Mouse (Mus musculus): ENCODE results near the gene Smpd4.
"Not testable (repeated sequence)": the region's sequence is repeated elsewhere in the genome, so short reads cannot be mapped to it uniquely, and the experiment has no call there.

Smpd4 gene

GRCm38 (mm10) chr16:17619198-17620105 lies at the start of gene Smpd4:
Gene Smpd4 (plus strand): TSS chr16:17619354.
- DNase-seq (ENCODE audit: low spot score in 2 of 2): peak; percentile 89 to 96

GRCm38 (mm10) chr16:17575870-17576824 lies 43.0 kb upstream of the Smpd4 start:
- no peak for DNase-seq (ENCODE audit: low spot score in 2 of 2)

- no peak for DNase-seq (ENCODE audit: low spot score in 2 of 2)
Measured at GRCm38 (mm10) chr16:17576825-17577215, 42.3 kb upstream of the Smpd4 start.

- DNase-seq (ENCODE audit: low spot score in 2 of 2): no peak
Measured at GRCm38 (mm10) chr16:17583064-17583463, 36.1 kb upstream of the Smpd4 start, which contains the start of gene Slc7a4. Gene Slc7a4 (minus strand): TSS chr16:17583214.

GRCm38 (mm10) chr16:17584555-17584954 lies 34.6 kb upstream of the Smpd4 start:
- DNase-seq (ENCODE audit: low spot score in 2 of 2): no peak

GRCm38 (mm10) chr16:17590731-17591130 lies 28.4 kb upstream of the Smpd4 start:
- no peak for DNase-seq (ENCODE audit: low spot score in 2 of 2)

- DNase-seq (ENCODE audit: low spot score in 2 of 2): no peak
Measured at GRCm38 (mm10) chr16:17600944-17601562, 18.1 kb upstream of the Smpd4 start.

GRCm38 (mm10) chr16:17604941-17605340 lies 14.2 kb upstream of the Smpd4 start:
- no peak for DNase-seq (ENCODE audit: low spot score in 2 of 2)

- no peak for DNase-seq (ENCODE audit: low spot score in 2 of 2)
Measured at GRCm38 (mm10) chr16:17605684-17606083, 13.5 kb upstream of the Smpd4 start.

GRCm38 (mm10) chr16:17611383-17611782 lies 7.8 kb upstream of the Smpd4 start:
- no peak for DNase-seq (ENCODE audit: low spot score in 2 of 2)

GRCm38 (mm10) chr16:17614740-17615139 lies 4.4 kb upstream of the Smpd4 start:
- DNase-seq (ENCODE audit: low spot score in 2 of 2): not testable (repeated sequence)

GRCm38 (mm10) chr16:17616212-17616611 lies 2.9 kb upstream of the Smpd4 start:
- DNase-seq (ENCODE audit: low spot score in 2 of 2): no peak

- DNase-seq (ENCODE audit: low spot score in 2 of 2): peak; percentile 42 to 55
Measured at GRCm38 (mm10) chr16:17617922-17618565, 1.1 kb upstream of the Smpd4 start.

GRCm38 (mm10) chr16:17621936-17622335 lies 2.8 kb downstream of the Smpd4 start:
- DNase-seq (ENCODE audit: low spot score in 2 of 2): no peak

GRCm38 (mm10) chr16:17625488-17626268 lies 6.5 kb downstream of the Smpd4 start:
- DNase-seq (ENCODE audit: low spot score in 2 of 2): no peak

GRCm38 (mm10) chr16:17626269-17626555 lies 7.1 kb downstream of the Smpd4 start:
- DNase-seq (ENCODE audit: low spot score in 2 of 2): no peak

GRCm38 (mm10) chr16:17632580-17632979 lies 13.4 kb downstream of the Smpd4 start:
- no peak for DNase-seq (ENCODE audit: low spot score in 2 of 2)

GRCm38 (mm10) chr16:17633481-17634181 lies 14.5 kb downstream of the Smpd4 start:
- no peak for DNase-seq (ENCODE audit: low spot score in 2 of 2)

- DNase-seq (ENCODE audit: low spot score in 2 of 2): no peak
Measured at GRCm38 (mm10) chr16:17636904-17637303, 17.8 kb downstream of the Smpd4 start.

GRCm38 (mm10) chr16:17637610-17638009 lies 18.5 kb downstream of the Smpd4 start:
- DNase-seq (ENCODE audit: low spot score in 2 of 2): no peak

Measured in spleen, postnatal 14 days (tissue).